Mouse (Mus musculus): ENCODE measurements around the gene Wfdc12.

Gene Wfdc12

DNA sequence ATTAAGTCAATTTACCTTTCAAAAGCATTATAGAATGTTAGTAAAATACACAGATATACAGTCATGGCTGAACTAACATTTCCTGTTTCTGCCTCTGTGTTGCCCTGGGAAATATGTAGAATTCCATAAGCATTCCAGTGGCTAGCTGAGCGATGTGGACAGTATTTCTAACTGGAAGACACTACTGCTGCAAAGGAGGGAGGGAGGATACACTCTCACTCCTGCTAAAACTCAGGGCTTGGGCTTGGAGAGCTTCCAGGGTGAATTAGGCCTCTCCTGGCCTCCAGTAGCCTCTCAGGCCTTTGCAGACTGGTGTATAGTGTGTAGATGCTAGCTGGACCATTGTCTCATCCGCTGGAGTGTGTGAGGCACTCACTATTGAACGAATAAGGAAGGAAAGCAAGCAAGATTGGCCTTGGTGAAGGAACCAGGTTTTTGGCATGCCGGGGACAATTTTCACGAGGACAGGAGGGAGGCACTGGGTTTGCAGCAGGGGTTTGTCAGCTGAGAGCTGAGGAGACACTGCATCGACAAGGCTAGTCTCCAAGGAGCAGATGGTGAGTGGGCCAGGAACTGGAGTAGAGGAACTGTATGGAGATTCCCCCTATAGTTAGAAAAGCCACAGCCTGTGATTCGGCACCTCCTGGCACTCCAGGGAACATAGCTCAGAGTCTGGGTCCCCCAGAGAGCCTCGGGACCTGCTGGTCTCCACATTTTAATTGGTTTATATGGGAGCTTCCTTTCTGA lies 15.6 kb downstream of the Wfdc12 start:
- DNase-seq = no peak

GRCm38 (mm10) chr2:164173394-164173793 lies 17.0 kb downstream of the Wfdc12 start:
- DNase-seq = no peak

DNA sequence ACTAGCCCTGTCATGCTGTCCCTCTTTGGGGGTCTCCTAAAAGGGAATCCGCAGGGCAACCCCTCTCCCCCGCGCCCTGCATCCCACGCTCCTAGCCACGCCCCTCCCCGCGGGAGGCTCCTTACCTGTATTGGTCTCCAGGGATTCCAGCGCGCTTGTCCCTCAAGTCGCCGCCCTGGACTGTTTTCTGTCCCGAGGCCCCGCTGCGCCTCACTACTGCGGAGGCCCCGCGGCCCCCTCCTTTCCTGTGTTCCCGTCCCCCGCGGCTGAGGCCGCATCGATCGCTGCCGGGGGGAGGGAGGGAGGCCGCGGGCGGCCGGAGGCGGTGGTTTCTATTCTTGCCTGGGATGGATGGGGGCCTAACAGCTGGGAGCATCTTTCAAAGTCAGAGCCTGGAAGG lies 19.5 kb downstream of the Wfdc12 start, which contains the start of gene Kcns1:
Gene Kcns1 (minus strand): TSS at position 212 of the 400 bp plus-strand sequence.
- peak; percentile 50 for DNase-seq

DNA sequence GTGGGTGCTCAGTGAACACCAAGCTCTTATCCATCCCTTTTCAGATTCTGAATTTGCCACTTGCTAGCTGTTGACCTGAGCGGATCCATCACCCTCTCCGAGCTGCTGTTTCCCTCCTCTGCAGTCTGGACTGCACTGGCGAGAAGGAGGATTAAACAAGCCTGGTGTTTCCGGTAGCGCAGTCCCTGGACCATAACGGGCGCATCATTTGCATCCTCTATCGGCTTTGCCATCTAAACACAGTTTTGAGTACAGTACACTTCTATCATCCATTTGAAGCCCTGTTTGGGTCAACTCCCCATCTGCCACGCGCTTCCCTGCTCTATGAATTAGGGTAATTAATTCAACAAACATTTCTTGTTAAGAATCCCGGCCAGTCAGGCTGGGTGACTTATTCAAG lies 20.1 kb downstream of the Wfdc12 start:
- peak; percentile 37 for DNase-seq

DNA sequence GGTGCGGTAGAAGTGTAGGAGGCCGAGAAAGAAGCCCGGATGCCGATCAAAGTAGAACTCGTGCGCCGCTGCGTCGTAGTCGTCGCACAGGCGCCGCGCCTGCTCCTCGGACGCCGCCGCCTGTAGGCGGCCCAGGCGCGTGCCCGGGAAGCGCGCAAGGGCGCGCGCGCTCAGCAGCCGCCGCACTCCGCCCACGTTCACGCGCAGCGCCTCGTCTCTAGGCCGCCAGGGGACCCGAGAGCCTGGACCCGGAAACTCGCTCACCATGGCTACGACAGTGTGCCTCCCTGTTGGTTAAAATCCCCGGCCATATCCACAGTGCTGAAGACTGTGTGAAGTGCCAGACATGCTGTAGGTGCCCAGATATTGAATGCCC lies 21.8 kb downstream of the Wfdc12 start:
- DNase-seq = no peak

GRCm38 (mm10) chr2:164167752-164168570 lies 22.4 kb downstream of the Wfdc12 start:
- peak; percentile 55 for DNase-seq

GRCm38 (mm10) chr2:164164941-164165340 lies 25.5 kb downstream of the Wfdc12 start:
- DNase-seq = no peak

- DNase-seq = no peak
These were observed 28.8 kb downstream of the Wfdc12 start for GRCm38 (mm10) chr2:164161515-164162055.

- DNase-seq = no peak
These were observed 31.6 kb downstream of the Wfdc12 start for GRCm38 (mm10) chr2:164158838-164159237.

DNA sequence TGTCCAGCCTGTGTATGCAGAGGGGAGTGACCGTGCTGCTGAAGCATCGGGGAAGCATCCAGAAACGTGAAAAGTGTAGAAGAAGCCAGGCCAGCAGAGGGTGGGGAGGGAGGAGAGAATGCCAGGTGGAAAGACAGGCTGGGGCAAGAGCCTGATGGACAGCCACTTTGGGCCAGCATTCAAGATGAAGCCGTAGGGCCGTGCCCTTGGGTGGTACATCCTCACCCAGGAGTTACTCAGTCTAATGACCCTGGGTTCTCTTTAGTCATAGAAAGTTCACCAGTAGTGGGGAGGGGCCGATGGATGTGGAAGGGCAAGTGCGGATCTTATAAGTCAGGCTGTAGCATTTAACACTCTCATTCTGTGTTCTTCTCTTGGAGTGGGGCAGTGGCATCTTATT lies 34.2 kb downstream of the Wfdc12 start:
- no peak for DNase-seq

- no peak for DNase-seq
These were observed 36.4 kb downstream of the Wfdc12 start for GRCm38 (mm10) chr2:164154007-164154406.

- no peak for DNase-seq
These were observed 38.1 kb downstream of the Wfdc12 start for GRCm38 (mm10) chr2:164152341-164152740.

GRCm38 (mm10) chr2:164150086-164150760 lies 40.2 kb downstream of the Wfdc12 start:
- DNase-seq = no peak

- no peak for DNase-seq
These were observed 43.9 kb downstream of the Wfdc12 start for GRCm38 (mm10) chr2:164146556-164146955.

DNA sequence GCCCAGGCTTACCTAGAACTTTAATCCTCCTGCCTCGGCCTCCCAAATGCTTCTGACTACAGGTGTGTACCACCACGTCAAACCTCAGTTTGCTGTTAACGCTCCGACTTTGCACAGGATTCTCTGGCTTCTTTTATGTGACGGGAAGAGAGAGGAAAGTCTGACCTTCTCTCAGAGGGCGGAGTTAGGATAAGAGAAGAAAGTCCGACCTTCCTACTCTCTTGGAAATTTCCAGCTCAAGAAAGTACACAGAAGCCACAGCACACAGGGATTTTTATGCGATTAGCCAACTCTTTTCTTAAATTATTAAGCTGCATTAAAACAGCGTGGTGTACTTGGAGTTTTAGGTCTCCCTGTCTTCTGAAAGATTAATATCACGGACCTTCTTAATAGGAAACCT lies 45.9 kb downstream of the Wfdc12 start:
- DNase-seq = no peak

DNA sequence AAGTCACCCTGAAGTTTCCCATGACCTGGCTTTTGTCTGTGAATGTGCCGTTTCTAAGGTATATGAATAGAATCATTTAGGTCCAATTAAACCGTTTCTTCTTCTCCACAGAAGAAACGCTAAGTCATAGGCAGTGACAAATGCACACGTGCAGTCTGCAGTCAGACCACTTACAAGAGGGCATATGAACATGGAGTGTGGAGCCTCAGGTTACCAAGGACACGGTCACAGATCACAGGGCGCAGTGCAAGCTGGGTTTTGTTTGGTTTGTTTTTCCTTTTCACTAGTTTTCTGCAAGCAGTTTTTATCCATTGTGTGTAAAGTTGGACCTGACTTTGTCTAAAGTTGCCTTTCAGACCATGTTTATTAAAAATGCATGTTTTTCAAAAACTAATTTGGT lies 46.4 kb downstream of the Wfdc12 start:
- DNase-seq = no peak

DNA sequence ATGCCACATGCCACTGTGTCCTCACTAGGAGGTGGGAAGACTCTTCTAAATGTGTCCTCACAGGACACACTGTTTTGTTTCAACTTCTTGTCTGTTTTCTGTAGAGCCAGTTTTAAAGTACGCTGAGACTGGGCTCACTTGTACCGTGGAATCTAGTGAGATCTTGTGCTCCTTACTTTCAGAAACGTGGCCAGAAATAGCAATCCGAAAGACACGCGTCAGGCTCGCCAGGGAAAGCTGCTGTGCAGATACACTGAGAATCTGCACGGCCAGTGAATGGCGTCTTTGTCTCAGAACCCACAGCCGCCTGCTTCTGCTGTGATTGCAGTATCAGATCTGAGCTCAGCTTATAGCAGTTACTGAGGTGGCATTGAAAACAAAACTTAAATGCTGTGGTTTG lies 48.4 kb downstream of the Wfdc12 start:
- no peak for DNase-seq

All from retina, postnatal 1 day (tissue).